25 mouse cellular contexts compared by ENCODE assay signal in the genomic region with DNA sequence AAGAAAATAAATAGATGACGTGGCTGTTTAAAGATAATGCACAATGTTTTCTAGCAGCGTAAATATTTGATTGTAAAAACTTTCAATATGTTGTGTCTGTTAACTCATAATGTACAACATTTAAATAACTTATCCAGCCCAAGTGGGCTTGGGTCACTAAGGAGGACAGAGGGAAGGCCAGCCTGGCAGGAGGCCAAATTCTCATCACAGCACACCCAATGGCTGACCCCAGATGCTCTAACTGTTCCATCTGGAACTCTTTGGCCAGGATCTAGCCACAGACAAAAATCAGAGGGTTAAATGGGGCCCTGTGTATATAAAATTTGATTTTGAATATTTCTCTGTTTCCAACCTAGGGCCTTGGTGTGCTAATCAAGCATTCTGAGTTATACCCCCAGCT. TPM values are rescaled to one million over a fixed set of nuclear protein-coding genes. Genes with fewer than 3 reads are reported as not detected.
DNase-seq lines count a peak whose midpoint lies in the region; ATAC-seq and TF ChIP-seq lines count a peak whose summit lies in the region.
"Had no signal": no experiment of that assay in that cellular context is flagged by ENCODE, and none has a peak within 500 bp of the region (broad histone marks: within the 10 kb centered on the region; RNA-seq: fewer than 3 reads in every experiment).

No protein-coding gene starts in this region.

- no peak for TF ChIP-seq CTCF in lung, embryonic 14.5 days (IDR thresholded peaks at IDR 0.05; ENCODE audit: low read depth)

- no peaks in the 10 kb centered on the region for H3K36me3 ChIP-seq in lung, embryonic 14.5 days (ENCODE audit: insufficient read depth)
- no peaks in the 10 kb centered on the region for H3K36me3 ChIP-seq in midbrain, embryonic 11.5 days (ENCODE audit: control insufficient read depth, insufficient read depth, low read length)
- H3K36me3 ChIP-seq in midbrain, embryonic 10.5 days, result no peaks in the 10 kb centered on the region
- H3K36me3 ChIP-seq: embryonic facial prominence, embryonic 10.5 days; embryonic facial prominence, embryonic 13.5 days; forebrain, embryonic 12.5 days; forebrain, embryonic 15.5 days; hindbrain, embryonic 12.5 days; hindbrain, embryonic 15.5 days had no signal

- H3K27ac ChIP-seq in lung, embryonic 14.5 days (ENCODE audit: low read depth), result no peak overlapping the region
- H3K27ac ChIP-seq in midbrain, embryonic 11.5 days (ENCODE audit: low read depth, low read length), result no peak overlapping the region
- H3K27ac ChIP-seq in midbrain, embryonic 10.5 days (replicated peaks), result no peak overlapping the region
- H3K27ac ChIP-seq: embryonic facial prominence, embryonic 10.5 days; embryonic facial prominence, embryonic 13.5 days; forebrain, embryonic 12.5 days; forebrain, embryonic 15.5 days; hindbrain, embryonic 12.5 days; hindbrain, embryonic 15.5 days had no signal

- H3K4me3 ChIP-seq in lung, embryonic 14.5 days (ENCODE audit: low read depth, low read length), result no peak overlapping the region
- no peak overlapping the region for H3K4me3 ChIP-seq in midbrain, embryonic 11.5 days (ENCODE audit: low read depth, low read length)
- H3K4me3 ChIP-seq in midbrain, embryonic 10.5 days, result no peak overlapping the region
- H3K4me3 ChIP-seq: embryonic facial prominence, embryonic 10.5 days; embryonic facial prominence, embryonic 13.5 days; erythroblast, embryonic 14.5 days; forebrain, embryonic 12.5 days; forebrain, embryonic 15.5 days; hindbrain, embryonic 12.5 days; hindbrain, embryonic 15.5 days had no signal

- peaks cover 5% of the 10 kb centered on the region; the same call in 1 of the 2 replicates for H3K4me1 ChIP-seq in lung, embryonic 14.5 days (ENCODE audit: insufficient read depth)
- H3K4me1 ChIP-seq in midbrain, embryonic 11.5 days (ENCODE audit: control insufficient read depth, insufficient read depth, low read length), result no peaks in the 10 kb centered on the region
- H3K4me1 ChIP-seq in midbrain, embryonic 10.5 days, result no peaks in the 10 kb centered on the region
- H3K4me1 ChIP-seq: embryonic facial prominence, embryonic 10.5 days; embryonic facial prominence, embryonic 13.5 days; forebrain, embryonic 12.5 days; forebrain, embryonic 15.5 days; hindbrain, embryonic 12.5 days; hindbrain, embryonic 15.5 days had no signal

- no peaks in the 10 kb centered on the region for H3K27me3 ChIP-seq in lung, embryonic 14.5 days (ENCODE audit: insufficient read depth, low read length)
- H3K27me3 ChIP-seq in midbrain, embryonic 11.5 days (ENCODE audit: control insufficient read depth, insufficient read depth, low read length), result no peaks in the 10 kb centered on the region
- no peaks in the 10 kb centered on the region for H3K27me3 ChIP-seq in midbrain, embryonic 10.5 days (ENCODE audit: low read depth, poor library complexity, severe bottlenecking)
- H3K27me3 ChIP-seq: forebrain, embryonic 12.5 days; forebrain, embryonic 15.5 days; hindbrain, embryonic 12.5 days; hindbrain, embryonic 15.5 days had no signal

- DNase-seq in gastrocnemius, postnatal 10 days, result peak; percentile 10
- DNase-seq in gastrocnemius, postnatal 4 days (ENCODE audit: low spot score in 2 of 2), result no peak
- peak; percentile 74 for DNase-seq in lung, embryonic 14.5 days
- no peak for DNase-seq in lung, adult 18-20 months
- peak; percentile 67 for DNase-seq in midbrain, embryonic 11.5 days (ENCODE audit: low spot score, missing footprints)
- no peak for DNase-seq in midbrain, embryonic 10.5 days (ENCODE audit: low spot score)
- DNase-seq: adrenal gland, adult 2 months; adrenal gland, postnatal 14 days; cerebellum, adult 11-12 months; cerebellum, adult 8-10 months; cerebellum, postnatal 25 days; embryo, embryonic 11 days; gastrocnemius, postnatal 36 days; heart, adult 11 months had no signal

- no peak for ATAC-seq in lung, embryonic 14.5 days (ENCODE audit: insufficient read depth)
- ATAC-seq in midbrain, embryonic 11.5 days (ENCODE audit: low FRiP score), result no peak
- ATAC-seq: CD4-positive, CD25-positive, alpha-beta regulatory T cell, adult 4 months; forebrain, embryonic 15.5 days had no signal

- WGBS in lung, embryonic 14.5 days, result 39% methylated on average over 2 of the region's 2 CpGs
- WGBS in midbrain, embryonic 11.5 days, result 88% methylated on average over 2 of the region's 2 CpGs
- 92% methylated on average over 2 of the region's 2 CpGs for WGBS in midbrain, embryonic 10.5 days

- no peaks in the 10 kb centered on the region for H3K9me3 ChIP-seq in lung, embryonic 14.5 days (ENCODE audit: low read depth, low read length)
- no peaks in the 10 kb centered on the region for H3K9me3 ChIP-seq in midbrain, embryonic 11.5 days (ENCODE audit: control insufficient read depth, low read length)
- H3K9me3 ChIP-seq in midbrain, embryonic 10.5 days (replicated peaks), result no peaks in the 10 kb centered on the region
- H3K9me3 ChIP-seq: embryonic facial prominence, embryonic 10.5 days; embryonic facial prominence, embryonic 13.5 days; forebrain, embryonic 12.5 days; forebrain, embryonic 15.5 days; hindbrain, embryonic 12.5 days; hindbrain, embryonic 15.5 days had no signal

- H3K9ac ChIP-seq in lung, embryonic 14.5 days, result no peak overlapping the region
- H3K9ac ChIP-seq in midbrain, embryonic 11.5 days (ENCODE audit: low read length), result no peak overlapping the region
- H3K9ac ChIP-seq: embryonic facial prominence, embryonic 13.5 days; forebrain, embryonic 12.5 days; forebrain, embryonic 15.5 days; hindbrain, embryonic 12.5 days; hindbrain, embryonic 15.5 days had no signal

- no peak overlapping the region for H3K4me2 ChIP-seq in lung, embryonic 14.5 days
- no peak overlapping the region for H3K4me2 ChIP-seq in midbrain, embryonic 11.5 days
- H3K4me2 ChIP-seq: embryonic facial prominence, embryonic 13.5 days; forebrain, embryonic 12.5 days; forebrain, embryonic 15.5 days; heart, embryonic 11.5 days; hindbrain, embryonic 12.5 days; hindbrain, embryonic 15.5 days had no signal

RNA-seq across cellular contexts. Expression of a gene that starts 16.4 kb away (rescaled TPM):
- total RNA-seq in gastrocnemius, postnatal 10 days (2021), result 1 to 10 TPM; 1.5 to 1.6 TPM
- 1 to 10 TPM; 3.1 to 3.8 TPM for total RNA-seq in gastrocnemius, postnatal 4 days (2021)
- 24.1 and 26.5 TPM in 2 replicates for polyA plus RNA-seq in lung, embryonic 14.5 days (2014; fragmentation: Nextera tagmentation; extraction: Ambion mirVana)
- polyA plus RNA-seq in midbrain, embryonic 11.5 days (2014; fragmentation: Nextera tagmentation; extraction: Ambion mirVana), result 1.9 and 2.4 TPM in 2 replicates
- polyA plus RNA-seq in midbrain, embryonic 10.5 days (2016; fragmentation: Nextera tagmentation; extraction: Ambion mirVana), result 1.6 and 1.8 TPM in 2 replicates
- total RNA-seq: hematopoietic stem cell, adult 5-6 weeks; MEL had no signal
- polyA plus RNA-seq: erythroblast, embryonic 14.5 days had no signal

Comparison
In these comparisons a context has a peak if more than half of its experiments do, and no peak if none do; other contexts are left out.
1. DNase-seq: peak in gastrocnemius, postnatal 10 days (single experiment), lung, embryonic 14.5 days (single experiment) and midbrain, embryonic 11.5 days (single experiment); none in gastrocnemius, postnatal 4 days (0 of 2), lung, adult 18-20 months (0 of 2) and midbrain, embryonic 10.5 days (single experiment).